Mouse (Mus musculus) WW6 (cell line): ENCODE data around the gene Calhm2.
"Not testable (repeated sequence)": the region's sequence is repeated elsewhere in the genome, so short reads cannot be mapped to it uniquely, and the experiment has no call there.

ENCODE experiments used
- DNase-seq: peaks from one replicate; pipeline ENCODE4 v3.0.0-alpha.2; 2013; ENCODE audit warnings: low read depth, low spot score

Gene Calhm2

DNA sequence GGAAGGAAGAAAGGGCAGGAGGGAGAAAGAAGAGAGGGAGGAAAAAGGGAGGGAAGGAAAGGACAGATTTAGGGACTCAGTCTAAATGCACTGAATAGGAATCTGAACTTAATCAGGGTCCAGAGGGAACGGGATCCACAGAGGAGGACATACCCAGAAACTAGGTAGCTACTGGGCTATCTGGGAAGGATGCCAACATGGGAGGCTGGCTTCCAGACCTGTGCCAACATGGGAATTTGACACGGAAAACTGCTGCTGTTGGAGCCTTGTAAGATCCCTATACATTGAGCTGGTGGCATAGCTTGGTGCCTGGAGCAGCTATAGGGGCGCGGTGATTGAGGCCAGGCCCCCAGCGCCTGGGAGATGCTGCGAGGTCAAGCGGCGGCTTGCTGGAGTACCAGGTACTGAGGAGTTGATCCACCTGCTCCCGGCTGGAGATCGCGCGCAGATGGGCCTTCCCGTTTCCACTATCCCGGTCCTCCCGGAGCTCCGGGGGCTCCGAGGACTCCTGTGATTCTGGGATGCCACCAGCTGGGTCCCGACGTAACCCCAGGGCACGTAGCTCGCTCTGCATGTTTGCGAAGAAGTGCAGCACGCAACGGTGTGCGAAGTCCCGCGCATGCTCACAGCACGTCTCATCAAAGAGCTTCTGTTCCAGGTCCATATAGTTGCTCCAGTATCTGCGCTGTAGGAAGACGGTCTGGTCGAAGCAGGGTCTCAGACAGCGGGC, 13.4 kb upstream of the Calhm2 start:
- DNase-seq: no peak

DNA sequence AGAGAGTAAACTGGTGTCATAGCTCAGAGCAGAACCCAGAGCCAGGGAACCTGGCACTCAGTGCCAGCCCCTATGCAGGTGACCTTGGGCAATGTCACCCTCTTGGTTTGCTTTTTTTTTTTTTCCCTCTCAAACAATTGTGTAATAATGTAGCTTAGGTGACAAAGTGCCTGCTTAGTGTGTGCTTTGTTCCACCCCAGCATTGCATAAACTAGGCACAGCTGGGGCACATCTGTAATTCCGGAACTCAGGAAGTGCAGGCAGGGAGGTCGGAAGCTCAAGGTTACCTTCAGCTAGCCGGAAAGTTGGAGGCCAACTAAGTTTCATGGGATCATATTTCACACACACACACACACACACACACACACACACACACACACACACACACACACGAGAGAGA, 11.8 kb upstream of the Calhm2 start:
- no peak for DNase-seq

DNA sequence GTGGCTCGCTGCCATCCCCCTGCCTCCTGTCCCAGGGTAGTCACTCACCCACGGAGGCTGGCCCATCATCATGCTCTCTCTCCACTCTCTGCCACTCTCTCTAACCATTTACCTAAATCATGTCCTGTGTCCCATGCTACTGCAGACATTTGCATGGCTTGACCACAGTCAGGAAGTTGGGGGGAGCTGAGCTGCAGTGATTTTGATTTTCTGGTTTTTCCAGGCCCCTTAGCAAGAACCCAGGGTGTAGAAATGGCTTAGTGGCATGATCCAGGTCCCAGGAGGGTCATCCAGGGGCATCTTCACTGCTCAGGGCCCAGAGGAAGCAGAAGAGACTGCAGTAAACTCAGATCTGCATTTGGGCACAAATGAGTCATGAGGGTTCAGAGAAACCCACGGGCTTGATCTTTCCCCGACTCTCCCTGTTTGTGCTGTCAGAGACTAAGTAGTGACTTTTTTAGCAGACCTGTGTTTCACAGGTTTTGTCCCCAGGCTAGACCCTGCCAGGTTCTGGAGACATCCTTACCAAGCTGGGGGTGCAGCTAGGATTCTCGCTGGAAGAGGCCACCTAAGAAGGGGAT, 10.3 kb upstream of the Calhm2 start:
- DNase-seq: no peak

DNA sequence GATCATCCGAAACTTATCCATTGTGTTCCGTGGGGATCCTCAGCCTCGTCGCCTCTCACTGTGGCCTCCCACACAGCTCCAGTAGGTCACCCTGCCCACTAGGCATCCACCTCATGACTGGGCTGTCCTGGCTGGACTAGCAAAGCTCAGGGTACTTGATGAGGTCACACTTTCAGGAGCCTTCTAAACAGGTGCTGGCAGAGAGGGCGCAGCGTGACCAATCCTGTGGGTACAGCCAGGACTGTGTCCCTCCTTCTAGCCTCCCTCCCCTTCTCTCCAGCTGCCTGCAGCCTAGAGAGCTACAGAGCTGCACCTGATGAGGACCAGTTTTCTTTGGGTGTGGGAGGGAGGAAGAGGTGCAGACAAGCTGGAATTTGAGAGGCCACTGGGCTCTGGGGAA, 6.1 kb upstream of the Calhm2 start, which contains the start of gene Calhm1:
Gene Calhm1, minus strand, starts transcription at position 101 of the 400 bp plus-strand sequence.
- DNase-seq: no peak

DNA sequence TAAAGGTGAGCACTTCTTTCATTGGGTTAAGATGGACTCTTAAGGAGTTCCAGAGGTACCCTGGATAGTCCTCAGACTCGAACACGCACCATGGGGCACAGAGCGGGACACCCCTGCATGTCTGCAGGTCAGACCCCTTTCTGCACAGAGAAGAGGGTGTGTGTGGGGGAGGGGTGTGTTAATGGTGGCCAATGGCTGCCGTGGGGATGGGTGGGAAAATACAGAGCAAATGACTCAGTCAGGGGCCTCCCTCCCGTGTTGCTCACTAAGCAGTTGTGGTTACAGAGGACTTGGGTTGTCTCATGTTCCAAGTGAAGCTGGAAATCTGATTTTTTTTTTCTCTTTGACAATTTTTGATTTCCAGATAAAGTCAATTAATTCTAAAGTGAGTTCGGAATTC, 4.3 kb upstream of the Calhm2 start:
- DNase-seq: no peak

DNA sequence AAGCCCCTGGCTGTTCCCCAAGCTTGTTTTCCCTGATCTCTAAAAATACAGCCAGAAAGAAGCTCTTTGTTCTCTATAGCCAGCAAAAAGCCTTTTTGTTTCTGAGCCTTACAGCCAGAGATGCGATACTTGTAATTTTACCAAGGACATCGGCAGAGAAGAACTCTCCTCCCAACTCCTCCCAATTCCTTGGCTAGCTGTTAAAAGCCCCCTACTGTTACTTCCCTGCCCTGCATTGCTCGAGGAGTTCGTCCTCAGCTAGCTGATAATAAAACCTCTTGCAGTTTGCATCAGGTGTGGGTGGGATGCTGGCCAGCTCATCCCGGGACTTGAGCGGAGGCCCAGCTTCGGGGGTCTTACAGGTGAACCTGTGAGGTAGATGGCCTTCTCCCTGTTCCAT, 1.5 kb upstream of the Calhm2 start:
- not testable (repeated sequence) for DNase-seq

DNA sequence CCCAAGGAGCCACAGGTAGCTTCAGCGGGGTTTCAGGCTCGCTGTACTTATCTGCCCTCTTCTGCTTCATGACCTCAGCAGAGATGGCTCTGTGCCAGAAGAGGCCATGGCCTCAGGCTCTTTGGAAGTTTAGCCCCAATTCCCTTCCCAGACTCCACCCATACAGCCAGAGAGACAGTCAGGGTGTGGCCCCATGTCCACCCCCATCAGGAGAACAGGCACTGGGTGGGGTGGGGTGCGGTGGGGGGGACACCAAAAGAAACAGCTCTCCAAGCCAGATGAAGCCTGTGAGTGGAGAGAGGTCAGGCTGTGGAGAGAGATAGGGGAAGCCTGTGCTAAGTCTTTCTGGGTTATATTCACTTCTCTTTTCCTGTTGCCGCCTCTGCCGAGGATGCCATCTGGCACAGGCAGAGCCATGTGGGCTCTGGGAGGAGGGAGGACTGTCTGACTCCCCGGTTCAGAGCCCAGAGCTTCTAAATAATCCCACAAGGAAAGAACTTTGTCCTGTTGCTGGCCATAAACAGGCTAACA, 978 bp downstream of the Calhm2 start:
- no peak for DNase-seq

DNA sequence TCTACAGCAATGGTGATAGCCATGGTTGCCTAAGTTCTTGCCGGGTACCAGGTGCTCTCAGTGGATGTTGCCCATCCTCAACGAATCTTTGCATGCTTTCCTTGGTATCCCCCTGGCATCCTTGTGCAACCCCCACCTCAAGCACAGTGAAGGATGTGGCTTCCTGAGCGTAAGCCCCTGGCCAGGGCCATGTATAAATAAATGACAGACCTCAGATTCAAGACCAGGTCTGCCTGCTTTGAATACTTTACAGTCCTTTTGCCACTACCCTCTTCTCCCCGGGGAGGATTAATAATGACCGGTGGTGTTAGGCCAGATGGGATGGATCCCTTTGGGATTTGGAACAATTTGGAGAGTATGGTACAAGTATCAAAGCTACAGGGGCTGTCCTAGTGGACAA, 1.9 kb downstream of the Calhm2 start:
- no peak for DNase-seq

DNA sequence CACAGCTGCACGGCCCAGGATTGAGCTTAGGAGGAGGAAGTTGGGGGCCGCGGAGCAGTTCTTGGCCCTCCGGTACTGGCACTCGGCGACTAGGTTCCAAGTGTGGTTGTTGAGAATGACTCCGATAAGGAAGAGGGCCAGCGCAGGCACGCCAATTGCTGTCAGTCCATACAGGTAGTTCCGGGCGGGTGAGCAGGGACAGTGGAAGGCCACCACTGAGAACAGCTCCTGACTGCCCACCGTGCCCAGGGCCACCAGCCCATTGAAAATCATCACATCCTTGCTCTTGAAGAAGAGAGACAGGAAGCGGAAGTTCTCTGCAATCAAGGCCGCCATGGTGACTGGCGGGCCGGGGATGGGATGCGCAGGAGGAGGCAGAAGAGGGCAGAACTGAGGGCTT, 2.5 kb downstream of the Calhm2 start:
- no peak for DNase-seq

DNA sequence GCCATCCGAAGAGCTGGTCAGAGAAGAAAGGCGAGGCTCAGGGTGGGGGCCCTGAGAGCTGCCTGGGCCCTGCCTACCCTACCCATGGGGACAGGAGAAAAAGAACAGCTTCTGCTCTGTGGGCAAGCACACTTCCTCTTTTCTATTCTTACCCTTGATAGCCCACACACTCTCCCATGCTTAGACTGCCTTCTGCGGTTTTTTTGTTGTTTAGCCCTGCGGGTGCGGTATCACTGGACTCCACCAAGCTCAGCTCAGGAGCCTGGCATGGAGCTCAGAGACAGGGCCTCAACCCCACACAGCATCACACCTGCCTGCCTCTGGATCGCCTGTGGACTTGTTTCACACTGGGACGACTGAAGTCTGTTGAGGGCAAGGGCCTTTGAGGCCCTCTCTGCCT, 4.9 kb downstream of the Calhm2 start:
- no peak for DNase-seq

DNA sequence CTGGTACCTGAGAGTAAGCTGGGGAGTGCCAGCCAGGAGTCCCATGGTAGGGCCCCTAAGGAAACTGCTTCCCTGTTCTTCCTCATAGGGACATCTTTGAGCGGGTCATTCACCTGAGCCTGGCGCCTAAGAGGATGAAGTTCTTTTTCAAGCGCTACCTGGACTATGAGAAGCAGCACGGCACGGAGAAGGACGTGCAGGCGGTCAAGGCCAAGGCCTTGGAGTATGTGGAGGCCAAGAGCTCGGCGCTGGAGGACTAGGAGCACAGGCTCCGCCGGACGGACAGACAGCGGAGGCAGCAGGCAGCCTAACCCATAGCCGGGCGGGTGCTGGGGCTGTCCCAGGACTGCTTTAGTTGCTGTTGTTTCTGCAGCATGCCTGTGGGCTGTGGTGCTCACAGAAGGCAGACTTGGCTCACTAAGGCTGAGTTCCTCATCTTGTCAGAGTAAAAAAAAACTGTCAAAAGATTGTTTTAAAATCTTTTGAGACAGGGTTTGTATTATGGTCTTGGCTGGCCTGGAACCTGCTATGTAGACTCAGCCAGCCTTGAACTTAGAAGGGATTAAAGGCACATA, 7.5 kb downstream of the Calhm2 start:
- DNase-seq: no peak

DNA sequence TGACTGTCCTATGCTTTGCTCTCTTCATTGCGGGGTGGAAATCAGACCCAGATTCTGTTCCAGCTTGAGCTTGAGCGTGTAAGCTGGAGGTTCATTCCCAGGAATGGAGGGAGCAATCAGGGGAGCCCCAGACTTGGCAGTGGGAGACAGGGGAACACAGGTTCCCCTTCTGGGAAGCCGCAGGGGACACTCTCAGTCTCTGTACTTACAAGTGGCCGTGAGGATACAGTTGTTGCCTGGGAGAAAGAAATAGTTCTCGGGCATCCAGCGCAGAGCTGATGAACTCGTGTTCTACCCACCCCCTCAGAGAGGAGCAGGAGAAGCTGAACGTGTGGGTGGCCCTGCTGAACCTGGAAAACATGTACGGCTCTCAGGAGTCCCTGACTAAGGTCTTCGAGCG, 9.3 kb downstream of the Calhm2 start:
- DNase-seq: no peak

DNA sequence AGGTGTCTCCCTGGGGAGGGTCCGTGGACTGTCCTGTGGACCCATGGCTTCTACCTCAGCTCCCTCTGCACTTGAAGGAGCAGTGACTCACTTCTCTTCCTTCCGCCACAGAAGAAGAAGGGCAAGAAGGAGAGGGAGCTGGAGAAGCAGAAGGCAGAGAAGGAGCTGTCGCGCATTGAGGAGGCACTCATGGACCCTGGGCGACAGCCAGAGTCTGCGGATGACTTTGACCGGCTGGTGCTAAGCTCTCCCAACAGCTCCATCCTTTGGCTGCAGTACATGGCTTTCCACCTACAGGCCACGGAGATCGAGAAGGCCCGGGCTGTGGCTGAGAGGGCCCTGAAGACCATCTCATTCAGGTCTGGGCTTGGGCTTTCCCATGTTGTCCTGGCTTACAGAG, 9.9 kb downstream of the Calhm2 start:
- no peak for DNase-seq

DNA sequence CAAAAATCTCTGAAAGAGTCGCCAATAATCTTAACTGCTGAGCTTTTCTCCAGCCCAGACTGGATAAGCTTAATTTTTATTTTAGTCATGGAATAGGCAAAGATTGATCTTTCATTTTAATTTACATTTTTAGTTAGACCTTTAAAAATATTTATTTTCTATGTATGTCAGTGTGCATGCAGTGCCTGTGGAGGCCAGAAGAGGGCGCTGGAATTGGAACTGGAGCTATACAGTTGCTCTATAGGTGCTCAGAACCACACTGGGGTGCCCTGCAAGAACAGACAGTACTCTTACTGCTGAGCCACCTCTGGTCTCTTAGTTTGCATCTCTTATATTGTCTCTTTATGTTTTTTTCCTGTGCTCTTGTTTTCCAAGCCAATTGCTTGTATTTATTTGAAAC, 15.3 kb downstream of the Calhm2 start:
- DNase-seq: no peak

DNA sequence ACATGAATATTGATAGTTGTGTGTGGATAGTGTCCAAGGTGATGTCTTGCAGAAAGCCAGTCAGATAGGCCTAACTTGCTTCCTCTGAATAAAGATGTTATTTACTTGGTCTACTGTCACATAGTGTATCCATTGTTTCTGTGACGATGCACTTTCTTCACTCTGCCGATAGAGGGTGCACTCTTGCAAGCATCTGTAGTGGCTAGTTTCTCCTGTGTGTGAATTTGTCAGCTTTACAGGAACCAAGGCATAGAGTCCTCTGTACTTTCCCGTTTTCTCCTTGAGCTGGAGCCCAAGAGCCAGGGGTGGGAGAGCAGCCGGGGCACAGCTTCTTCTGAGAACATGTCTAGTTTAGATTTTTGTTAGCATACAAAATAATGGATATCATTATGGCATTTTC, 17.0 kb downstream of the Calhm2 start:
- DNase-seq: no peak

DNA sequence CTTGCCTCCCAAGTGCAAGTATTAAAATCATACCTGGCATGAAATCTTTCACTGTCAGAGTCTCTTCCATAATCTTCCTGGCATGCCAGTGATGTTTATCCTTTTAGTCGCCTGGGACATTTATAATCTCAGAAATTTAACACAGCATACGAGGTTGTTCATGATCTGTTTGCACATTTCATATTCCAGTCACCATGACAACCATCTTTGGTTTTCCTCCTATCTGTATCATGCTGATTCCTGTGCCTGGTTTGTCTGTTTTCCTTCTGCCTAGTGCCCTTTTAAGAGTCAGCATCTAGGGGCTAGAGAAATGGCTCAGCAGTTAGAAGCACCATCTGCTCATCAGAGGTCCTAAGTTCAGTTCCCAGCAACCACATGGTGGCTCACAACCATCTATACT, 19.5 kb downstream of the Calhm2 start:
- DNase-seq: no peak

DNA sequence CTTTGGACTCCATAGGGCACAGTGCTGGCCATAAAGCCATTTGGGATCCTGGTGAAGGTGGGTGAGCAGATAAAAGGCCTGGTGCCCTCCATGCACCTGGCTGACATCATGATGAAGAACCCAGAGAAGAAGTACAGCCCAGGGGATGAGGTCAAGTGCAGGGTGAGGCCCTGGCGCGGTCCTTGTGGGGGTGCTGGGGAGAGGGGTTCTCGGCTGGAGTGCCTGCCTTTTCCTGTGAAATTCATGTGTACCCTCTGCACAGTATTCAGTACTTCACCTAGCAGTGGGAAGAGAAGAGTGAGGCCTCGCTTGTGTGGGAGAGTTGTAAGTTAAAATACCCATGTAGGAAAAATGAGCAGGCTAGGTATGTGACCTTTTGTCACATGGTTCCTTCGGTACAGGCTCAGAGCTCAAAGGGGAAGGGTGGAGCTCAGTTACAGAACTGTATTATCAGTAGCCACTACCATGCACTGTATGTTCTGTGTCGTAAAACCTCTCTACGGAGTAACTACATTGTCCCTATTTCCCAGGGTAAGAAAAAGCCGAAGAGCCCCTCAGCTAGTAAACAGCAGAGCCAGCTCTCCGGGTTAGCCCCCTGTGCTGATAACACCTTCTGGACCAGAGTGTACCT, 33.3 kb downstream of the Calhm2 start:
- DNase-seq: no peak

DNA sequence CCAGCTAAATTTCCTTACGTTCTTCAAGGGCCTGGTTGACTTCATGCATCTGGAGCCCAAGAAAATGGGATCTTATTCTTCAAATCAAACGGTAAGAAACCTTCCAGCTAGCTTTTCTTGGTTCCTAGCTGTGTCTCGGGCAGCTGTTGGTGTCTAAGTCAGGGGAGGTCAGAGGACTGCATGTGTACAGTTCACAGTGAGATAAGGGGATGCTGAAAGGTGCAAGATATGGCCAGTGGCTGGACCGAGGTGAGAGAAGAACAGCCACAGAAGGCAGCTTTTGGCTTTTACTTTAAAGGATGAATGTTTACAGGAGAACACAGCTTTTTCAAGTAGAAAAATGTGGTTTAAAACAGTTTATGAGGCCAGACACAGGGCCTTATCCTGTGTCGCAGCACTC, 37.0 kb downstream of the Calhm2 start:
- no peak for DNase-seq

DNA sequence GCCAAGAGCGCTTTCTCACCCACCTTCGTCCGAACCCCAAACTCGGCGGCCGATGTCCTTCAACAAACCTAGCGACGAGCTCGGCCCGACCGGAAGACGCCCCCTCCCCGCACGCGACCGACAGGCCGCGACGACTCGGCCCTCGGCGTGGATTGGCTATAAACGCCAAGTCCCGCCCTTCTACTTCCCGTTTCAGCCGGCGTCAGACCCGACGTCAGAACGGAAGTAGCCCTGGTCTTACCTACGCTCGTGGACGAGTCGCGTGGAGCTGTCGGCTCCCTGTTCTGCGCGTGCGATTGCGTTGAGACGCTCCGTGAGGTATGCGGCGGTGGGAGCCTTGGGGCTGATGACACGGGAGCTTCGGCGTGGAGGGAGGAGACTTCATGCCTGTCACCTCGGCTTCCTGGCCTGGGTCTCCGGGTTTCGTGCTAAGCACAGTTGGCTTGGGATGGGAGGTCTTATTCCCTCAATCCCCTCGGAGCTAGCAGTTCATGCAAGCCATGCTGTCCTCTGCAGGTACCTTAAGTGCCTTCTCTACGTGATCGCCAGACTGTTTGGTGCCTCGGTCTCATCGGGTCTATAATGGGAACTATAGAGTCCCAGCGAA, 47.4 kb downstream of the Calhm2 start, which contains the start of the genes Usmg5 and Pdcd11:
Gene Usmg5, minus strand, starts transcription at position 98 of the 607 bp plus-strand sequence.
Gene Pdcd11, plus strand, starts transcription at position 219 of the 607 bp plus-strand sequence.
- peak; percentile 88 for DNase-seq

DNA sequence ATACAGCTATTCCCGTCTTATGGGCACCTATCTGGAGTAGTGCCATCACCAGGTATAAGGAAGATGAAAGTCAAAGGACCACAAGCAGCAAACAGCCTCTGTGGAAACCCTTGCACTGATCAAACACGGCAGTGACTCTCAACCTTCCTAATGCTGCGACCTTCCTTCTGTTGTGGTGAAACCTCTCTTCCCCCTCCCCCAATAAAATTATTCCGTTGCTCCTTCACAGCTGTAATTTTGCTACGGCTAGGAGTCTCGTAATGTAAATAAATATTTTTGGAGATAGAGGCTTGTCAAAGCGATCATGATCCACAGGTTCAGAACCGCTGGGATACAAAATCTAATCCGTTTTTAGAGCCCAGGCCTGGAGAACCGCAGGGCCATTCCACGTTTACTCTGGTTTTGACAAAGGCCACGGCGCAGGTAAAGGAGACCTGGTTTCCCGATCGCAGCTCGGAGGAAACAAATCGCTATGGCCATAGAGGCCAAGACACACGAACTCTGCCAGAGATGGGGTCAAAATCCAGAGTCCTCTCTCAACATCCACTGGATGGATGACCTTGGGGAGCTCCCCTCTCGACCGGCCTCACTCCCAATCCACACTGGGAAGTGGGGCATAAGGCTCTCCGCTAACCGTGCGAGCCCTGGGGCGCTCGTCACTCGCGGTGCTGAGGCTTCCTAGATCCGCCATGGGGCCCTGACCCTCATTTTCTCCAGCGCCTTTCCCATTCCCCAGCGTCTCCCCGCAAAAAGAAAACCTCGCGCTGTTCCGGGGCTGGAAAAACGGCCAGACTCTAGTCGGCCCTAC, 48.2 kb downstream of the Calhm2 start:
- no peak for DNase-seq

DNA sequence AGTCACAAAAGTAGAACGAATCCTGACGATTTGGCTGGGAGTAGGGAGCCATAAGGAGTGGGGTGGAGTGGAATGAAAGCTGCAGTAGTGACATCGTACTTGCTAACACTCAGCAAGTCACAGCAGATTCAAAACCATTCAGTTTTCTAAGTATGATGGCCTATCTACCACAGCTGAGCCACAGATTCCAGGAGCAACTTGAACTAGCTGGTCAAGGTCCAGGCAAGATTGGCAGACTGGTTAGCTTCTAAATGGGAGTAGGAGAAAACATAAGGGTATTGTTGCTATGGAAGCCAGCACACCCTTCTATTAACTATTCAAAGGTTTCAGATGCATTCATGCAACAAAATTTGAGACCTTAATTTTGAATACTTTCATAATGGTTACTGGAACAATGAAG, 49.9 kb downstream of the Calhm2 start:
- no peak for DNase-seq
